Mouse (Mus musculus) left cerebral cortex, postnatal 10 days (tissue): ENCODE results near the gene Trabd2b. TPM values are rescaled to one million over a fixed set of nuclear protein-coding genes. Genes with fewer than 3 reads are reported as not detected.

Experiments
- DNase-seq, 2 experiments: peaks; one replicate each; pipeline ENCODE4 v3.0.0; 2021 to 2022; ENCODE audit warnings: low spot score in 2 of 2, mixed read lengths in 1 of 2; ENCODE audit errors: extremely low spot score in 1 of 2
- intact Hi-C: fragments of 180-260 bp; cut with DNase I; formaldehyde crosslinking; loops from one replicate; pipeline ENCODE4 v1.15.1; 2025
- total RNA-seq, 2 experiments: library from RNA; stranded (reverse); gene quantifications; 2 replicates each; pipeline ENCODE4 v1.2.3; 2021

The Trabd2b gene
- total RNA-seq, 2 experiments from 2014 or later = 2.8 to 3.1 TPM

DNA sequence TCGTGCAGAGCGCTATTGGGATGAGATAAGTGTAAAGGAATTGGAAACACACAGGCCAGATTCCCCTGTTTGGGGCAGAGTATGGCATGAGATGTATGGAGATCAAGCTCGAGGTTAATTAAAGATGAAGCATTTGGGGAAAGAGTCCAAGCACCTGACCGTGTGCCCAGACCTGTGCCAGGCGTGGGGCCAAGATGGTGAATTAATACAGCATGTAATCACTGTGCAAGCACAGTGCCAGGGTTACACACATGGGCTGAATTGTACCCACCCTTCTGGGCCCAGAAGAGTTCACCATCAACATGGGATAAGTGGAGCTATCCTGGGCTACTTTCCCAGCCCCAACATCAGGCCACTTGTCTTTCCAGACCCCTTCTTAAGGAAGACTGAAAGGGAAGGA lies 205.5 kb downstream of the Trabd2b start:
- intact Hi-C loops = no loop called here
- DNase-seq = no peak

DNA sequence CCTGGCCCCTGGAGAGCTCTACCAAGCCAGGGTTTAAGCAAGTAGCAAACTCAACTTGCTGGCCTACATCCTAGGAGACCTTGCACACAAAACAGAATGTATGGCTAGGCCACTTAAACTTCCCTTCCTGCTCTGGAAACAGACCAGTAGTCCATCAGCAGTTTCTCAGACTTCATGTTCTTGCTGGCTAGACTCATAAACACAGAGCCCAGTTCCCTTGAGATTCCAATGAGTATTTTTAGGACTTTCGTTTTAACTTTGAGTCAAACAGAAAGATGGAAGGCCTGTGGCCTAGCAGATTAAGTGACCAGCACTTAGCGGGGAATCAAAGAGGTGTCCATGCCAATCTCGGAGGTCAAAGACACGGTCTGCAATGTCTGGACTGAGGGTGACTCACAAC lies 206.3 kb downstream of the Trabd2b start:
- no peak for DNase-seq
- intact Hi-C loops = no loop called here

DNA sequence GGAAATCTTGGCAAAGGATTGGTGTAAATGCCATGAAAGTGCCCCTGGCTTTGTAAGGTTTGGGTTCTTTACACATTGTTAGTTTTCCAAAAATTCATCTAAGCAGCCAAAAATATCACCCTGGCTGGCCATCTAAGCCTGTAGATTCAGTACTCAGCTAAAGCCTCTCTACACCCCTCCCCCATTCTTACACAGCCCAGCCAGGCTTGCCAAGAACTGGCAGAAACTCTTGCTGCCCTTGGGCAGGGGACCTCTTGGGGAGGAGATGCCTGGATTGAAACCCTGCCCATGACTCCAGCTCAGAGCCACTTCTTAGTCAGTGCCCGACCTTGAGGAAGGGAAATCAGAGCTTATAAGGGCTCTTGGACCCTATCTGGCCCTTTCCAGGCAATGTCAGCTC lies 207.6 kb downstream of the Trabd2b start:
- intact Hi-C loops = no loop called here
- no peak for DNase-seq

DNA sequence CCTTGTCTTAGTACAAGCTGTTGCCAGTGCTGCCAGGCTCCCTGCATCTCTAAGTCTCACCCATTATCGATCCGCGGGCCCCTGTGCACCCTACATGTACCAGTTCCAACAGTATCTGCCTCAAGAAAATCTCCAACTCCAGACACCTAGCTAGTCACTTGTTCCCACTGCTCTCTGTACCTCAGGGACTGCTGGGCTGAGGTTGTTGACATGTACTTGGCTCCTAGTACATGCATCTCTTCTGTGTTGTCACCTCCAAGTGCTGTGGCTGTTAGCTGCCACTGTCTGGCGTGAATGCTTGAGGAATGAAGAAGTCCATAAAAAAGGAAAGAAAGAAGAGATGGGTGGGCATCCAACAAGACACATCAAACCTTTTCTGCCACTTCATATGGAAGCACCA lies 209.2 kb downstream of the Trabd2b start:
- DNase-seq = no peak
- intact Hi-C loops = no loop called here

DNA sequence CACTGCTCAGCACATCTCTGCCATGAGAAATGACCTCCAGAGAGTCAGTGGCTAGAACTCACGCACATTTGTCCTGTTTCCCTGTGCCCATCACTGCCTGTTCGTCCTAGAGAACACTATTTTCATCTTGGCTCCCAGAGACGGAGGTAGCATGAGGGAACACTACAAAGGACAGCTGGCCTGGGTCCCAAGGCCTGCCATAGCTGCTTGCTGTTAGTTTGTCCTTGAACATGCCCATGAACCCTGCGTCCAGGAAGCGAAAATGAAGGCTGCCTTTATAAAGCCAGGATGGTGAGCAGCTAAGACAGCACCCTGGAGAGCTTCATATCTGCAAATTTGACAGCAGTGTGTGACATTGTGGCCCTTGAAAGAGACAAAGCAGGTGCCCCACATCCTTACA lies 216.4 kb downstream of the Trabd2b start:
- DNase-seq = no peak
- intact Hi-C loops = loop anchor here (5.0 kb wide), 1 partner anchor 216 kb away; the partner anchor contains the start of gene Trabd2b

DNA sequence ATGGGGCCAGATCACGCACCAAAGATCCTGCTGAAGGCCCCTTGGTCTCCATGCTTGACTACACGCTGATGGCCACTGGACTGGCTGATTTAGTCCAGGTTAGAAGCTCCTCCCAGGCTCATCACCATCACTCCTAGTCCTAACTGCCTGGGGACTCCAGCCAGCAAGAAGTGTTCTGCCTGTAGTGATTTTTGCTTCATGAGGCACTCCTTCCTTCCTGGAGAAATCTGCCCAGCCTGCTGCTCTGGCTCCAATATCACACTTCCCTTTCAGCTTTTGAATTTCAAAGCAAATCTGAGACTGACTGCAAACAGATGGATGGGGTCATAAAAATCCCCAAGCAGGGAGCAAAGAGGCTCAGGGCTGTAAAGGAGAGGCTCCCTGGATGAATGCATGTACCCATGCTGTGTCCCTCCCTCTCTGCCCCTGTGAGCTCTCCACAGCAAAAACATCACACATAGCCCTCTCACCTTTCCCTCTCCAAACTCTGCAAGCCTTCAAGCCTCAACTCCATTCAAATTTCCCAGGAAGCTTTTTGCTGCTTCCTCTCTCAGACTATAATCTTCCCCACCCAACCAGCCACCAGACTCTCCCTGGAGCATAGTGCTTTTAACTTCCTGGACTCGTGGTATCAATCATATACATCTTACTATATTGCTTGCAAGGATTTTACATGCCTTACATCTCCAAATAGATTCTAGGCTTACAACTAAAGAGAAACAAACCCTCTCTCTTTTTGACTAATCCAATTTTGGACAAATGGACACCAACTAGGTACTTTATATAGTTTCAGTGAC lies 217.8 kb downstream of the Trabd2b start:
- no peak for DNase-seq
- intact Hi-C loops = loop anchor here (5.0 kb wide), 1 partner anchor 217 kb away; the partner anchor contains the start of gene Trabd2b

DNA sequence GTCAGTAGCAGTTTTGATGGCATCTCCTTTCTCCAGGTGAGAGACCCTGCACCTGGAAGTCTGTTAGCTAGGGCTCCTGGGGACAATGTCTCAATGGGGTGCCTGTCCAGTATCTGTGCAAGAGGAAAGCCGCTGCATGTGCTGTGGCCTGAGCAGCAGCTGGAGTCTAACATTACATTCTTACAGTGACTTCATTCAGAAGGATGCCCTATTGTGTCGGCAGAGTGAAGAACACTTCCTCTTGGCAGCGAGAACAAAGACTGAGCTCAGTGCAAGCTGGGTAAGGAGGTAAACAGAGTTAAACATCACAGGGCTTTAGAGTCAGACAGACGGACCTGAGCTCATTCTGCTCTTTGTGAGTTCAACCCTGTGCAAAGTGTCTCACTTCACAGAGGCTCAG lies 218.8 kb downstream of the Trabd2b start:
- peak in 1 of 2 experiments; percentile 61 for DNase-seq
- intact Hi-C loops = no loop called here

DNA sequence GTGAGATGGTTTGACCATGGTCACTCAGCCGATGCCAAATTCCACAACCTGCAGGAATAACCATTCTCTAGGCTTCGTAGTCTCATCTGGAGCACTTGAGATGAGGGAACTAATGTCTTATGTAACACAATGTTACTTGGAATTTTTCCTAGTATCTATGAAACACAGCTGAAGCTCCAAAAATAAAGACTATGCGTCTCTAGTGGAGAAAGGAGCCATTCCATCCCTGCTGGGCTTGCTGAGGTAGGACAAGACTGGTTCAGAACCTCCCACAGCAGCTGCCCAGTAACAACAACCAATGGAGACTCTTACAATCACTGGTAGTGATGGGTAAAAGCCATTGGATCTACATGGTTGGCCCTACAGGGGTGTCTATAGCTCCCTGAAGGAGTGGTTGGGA lies 219.4 kb downstream of the Trabd2b start:
- no peak for DNase-seq
- intact Hi-C loops = no loop called here

DNA sequence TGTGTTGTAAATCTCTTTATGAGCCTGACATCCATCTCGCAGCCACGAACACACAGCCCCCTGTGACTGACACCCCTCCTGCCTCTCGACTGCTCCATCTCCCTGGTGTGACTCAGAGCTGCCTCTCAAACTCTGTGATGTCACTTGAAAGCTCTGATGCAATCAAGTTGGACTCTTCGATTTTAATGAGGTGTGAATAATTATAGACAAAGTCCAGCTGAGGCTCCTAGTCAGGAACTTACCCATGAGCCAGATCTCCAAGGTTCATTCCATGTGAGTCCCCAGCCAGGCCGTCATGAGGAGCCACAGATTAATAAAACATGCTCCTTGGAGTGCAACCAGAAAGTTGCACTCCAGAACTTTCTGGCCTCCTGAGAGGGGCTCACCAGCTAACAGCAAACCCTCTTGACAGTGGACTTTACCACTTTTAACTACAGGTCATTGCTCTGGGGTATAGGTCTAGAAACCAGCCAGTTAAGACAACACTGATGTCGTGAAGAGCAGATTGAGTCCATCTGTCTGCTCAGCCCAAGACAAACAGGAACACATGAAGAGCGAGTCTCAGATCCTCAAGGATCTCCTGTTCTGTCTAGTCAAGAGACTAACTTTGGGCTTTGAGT lies 221.3 kb downstream of the Trabd2b start:
- DNase-seq = no peak
- intact Hi-C loops = no loop called here

DNA sequence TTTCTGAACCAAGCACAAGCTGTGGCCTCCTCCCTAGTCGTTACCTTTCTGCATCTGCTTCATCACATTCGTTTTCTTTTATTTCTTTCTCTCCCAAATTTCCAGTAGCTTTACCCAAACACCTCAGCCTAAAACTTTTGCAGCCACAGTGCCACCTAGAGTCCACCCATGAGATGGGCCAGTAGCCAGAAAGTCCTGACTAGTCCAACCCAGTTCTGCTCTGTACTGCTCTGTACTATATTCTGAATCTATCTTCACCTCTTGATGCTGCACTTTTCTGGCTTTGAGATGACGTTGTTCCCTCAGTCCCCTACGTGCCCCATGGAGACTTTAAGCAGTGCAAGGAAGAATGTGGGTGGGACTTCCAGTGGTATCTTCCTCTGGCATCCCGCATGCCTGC lies 229.4 kb downstream of the Trabd2b start:
- intact Hi-C loops = loop anchor here (5.0 kb wide), 2 partner anchors 289 to 334 kb away; no protein-coding TSS in a partner anchor
- DNase-seq = peak; percentile 75 to 79

DNA sequence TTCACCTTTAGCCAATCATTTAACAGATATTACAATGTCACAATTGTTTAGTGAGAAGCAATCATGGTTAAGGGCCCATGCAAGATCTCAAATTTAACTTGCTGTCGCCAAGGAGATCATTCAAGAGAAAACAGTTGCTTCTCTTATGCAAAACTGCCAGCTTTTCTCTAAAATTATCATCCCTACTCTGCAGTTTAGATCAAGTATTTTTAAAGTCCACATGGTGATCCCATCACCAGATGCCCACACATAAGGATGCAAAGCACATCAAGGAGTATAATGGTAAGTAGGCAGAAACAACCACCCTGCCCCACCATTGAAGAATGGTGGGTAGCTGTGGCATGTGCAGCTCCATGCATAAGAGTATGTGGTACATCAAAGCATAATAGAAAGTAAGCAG lies 229.8 kb downstream of the Trabd2b start:
- intact Hi-C loops = loop anchor here (5.0 kb wide), 2 partner anchors 289 to 334 kb away; no protein-coding TSS in a partner anchor
- DNase-seq = peak in 1 of 2 experiments; percentile 46

DNA sequence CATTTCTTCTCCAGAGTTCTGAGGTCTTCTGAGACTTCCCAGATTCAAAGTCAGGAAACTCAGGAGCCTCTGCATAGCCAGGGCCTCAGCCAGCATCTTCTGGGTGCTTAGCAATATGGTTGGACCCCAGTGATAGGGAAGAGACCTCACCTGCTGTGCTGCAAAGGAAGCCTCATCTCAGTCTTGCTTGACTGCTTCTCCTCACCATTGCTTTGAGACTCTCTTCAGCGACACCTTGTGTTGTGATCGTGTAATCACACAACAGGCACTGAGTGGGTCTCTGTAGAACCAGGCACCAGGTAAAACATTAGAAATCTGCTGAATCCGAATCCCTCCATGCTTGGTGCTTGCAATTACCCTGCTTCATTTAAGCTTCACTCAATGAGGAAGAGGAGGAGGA lies 230.6 kb downstream of the Trabd2b start:
- intact Hi-C loops = loop anchor here (5.0 kb wide), 2 partner anchors 290 to 335 kb away; no protein-coding TSS in a partner anchor

DNA sequence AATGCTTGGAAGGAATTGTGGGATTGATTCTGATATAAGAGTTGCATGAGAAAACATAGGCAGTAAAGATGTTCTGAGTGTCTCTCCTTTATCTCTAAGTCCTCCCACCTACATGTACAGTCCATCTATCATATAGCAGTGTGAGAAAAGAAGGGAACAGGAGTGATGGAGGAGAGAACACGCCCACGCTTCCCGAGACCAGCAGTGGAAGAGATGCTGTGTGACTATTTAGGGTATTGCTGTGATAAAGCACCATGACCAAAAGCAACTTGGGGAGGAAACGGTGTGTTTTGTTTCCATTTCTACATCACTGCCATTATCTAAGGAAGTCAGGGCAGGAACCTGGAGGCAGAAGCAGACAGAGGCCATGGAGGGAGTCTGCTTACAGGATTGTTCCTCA lies 235.9 kb downstream of the Trabd2b start:
- no peak for DNase-seq
- intact Hi-C loops = no loop called here

More for the DNA sequence above, 230.6 kb downstream of the Trabd2b start:
- no peak for DNase-seq

DNA sequence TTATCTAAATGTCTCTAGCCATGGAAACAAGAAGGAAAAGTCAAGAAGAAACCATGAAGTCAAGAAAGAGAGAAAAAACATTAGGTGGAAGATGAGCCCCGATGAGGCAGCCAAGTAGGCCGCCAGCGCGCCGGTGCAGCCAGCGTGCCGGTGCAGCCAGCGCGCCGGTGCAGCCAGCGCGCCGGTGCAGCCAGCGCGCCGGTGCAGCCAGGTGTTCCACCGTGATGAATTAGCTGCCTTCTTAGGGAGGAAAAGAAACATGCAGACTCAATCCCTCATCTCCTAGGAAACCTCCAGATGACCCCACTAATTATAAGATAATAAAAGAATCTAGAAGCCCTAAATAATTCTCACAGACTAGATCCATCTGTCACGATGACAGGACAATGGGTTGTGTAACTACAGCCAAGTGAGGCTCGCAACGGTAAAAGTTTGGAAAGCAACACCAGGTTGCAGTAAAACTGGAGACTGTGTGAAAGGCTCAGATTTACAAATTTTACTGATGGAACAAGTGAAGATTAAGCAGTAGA lies 237.2 kb downstream of the Trabd2b start:
- intact Hi-C loops = no loop called here
- DNase-seq = no peak

DNA sequence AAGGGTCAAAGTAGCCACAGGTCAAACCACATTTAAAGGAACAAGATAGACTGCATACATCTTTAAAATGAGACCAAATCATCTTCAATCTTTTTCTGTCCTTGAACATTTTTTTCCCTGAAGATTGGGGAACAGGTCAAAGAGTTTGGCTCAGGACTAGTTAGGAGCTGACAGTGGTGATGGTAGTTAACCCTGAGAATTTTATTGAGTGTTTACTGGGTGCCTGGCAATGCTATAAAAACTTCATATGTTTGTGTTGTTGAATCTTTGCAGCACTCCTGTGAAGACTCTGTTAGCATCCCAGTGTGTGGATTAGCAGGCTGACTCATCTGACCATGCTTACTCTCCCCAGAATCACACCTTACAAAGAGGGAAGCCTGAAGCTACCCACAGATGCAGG lies 238.8 kb downstream of the Trabd2b start:
- no peak for DNase-seq

DNA sequence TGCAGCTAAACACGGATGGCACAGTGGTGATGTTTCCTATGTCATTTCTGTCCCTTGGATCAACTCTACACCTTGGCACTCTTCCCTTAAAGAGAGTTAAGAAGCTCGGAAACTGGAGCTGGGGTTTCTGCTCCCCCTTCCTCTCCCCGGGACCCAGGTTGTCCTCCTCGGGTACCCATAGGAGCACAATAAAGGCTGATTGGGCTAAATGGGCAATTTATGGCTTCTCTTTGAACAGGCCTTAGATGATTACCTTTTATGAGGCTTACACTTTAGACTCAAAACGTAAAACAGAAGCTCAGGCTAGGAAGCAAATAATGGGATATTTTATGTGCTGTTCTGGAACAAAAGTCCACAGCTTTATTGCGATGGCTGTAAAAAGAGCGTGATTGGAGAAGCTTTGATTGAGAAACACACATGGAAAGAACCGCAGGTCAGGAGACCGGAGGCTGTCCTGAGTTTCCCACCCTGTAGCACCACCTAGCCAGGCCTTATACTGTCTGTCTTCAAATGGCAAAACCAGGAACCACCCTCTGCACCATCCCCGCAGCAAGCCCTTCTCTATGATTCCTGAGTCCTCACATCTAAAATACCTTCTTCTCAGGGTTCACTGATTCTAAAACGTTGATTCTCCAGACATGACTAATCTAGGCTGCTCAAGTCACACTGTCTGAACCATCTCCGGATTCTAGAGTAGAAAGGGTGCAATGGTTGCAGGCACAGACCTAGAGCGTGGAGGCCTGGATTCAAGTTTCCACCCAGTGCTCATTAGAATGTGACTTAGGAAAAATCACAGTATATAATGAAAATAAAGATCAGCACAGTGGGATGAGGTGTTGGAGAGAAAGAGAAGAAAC lies 240.5 kb downstream of the Trabd2b start:
- intact Hi-C loops = loop anchor here (5.0 kb wide), 1 partner anchor 300 kb away; no protein-coding TSS in a partner anchor
- DNase-seq = no peak

More for the DNA sequence above, 238.8 kb downstream of the Trabd2b start:
- intact Hi-C loops = loop anchor here (5.0 kb wide), 1 partner anchor 302 kb away; no protein-coding TSS in a partner anchor

DNA sequence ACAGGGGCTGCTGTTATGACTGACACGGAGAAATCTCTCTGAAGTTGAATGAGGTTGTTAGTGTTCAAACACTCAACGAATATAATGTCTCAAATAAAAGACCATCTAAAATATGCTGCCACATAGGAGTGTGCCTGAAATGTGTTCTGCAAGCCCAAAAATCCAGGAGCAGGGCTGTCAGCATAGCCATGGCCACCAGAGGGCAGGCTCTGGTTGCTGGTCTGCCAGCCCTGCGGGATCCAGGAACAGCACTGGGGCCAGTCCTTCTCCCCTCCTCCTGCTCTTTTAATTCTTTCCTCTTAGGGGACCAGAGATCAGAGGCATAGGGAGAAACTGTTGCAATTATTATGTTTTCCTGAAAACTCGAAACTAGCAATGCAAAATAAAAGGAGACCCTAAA lies 241.2 kb downstream of the Trabd2b start:
- intact Hi-C loops = loop anchor here (5.0 kb wide), 1 partner anchor 300 kb away; no protein-coding TSS in a partner anchor
- peak; percentile 56 to 79 for DNase-seq

DNA sequence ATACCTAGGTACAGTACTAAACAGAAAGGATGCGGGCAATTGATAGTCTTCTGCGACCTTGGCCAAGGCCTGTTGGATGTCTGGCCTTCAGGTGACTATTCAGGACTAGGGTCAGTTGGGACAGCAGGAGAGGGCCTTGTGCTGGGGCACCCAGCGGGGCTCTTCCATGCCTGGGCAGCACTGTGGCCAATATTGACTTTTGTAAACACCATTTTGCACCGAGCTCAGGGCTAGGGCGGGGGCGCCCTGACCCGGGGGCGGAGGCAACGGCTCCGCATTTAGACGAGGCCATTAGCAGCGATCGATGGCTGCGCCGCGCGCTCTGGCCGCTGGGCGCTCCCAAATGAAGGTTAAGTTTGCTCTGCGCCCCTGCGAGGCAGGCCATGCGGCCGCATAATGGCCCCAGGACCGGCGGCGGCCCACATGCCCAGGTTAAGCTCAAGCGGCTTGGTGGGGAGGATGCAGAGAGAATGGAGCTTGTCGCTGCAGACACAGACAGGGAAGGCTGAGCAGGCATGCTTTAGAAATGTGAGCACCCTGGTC lies 242.1 kb downstream of the Trabd2b start:
- intact Hi-C loops = loop anchor here (5.0 kb wide), 1 partner anchor 299 kb away; no protein-coding TSS in a partner anchor

More for the DNA sequence above, 242.1 kb downstream of the Trabd2b start:
- no peak for DNase-seq
